Mouse (Mus musculus) E14TG2a.4 (cell line): ENCODE measurements at regions not wholly inside any gene's neighbourhood (a gene's known extent, or its start where the extent isn't known, plus 50 kb on each side); places are given as distances from the start of the nearest gene placed in this dataset.
A peak's percentile ranks its signal among the peaks of the same experiment; 100 is the strongest.

ENCODE experiments used
- H3K27me3 ChIP-seq: 2 replicates; pipeline ENCODE4 v1.6.1; 2014; ENCODE audit warnings: low read length, control low read depth; ENCODE audit not compliant: insufficient read depth
- H3K36me3 ChIP-seq: 2 replicates; pipeline ENCODE4 v1.6.1; 2014; ENCODE audit warnings: low read length, control low read depth; ENCODE audit not compliant: insufficient read depth
- H3K4me1 ChIP-seq: replicated peaks from 2 replicates; pipeline ENCODE4 v1.6.1; 2014; ENCODE audit warnings: low read depth, low read length, control low read depth
- H3K4me3 ChIP-seq: replicated peaks from 2 replicates; pipeline ENCODE4 v1.5.1; 2014; ENCODE audit warnings: mild to moderate bottlenecking, low read length
- H3K9me3 ChIP-seq: 2 replicates; pipeline ENCODE4 v1.6.1; 2014; ENCODE audit warnings: low read length, control low read depth
- CTCF ChIP-seq: conservative IDR thresholded peaks from 2 replicates; pipeline ENCODE4 v1.5.1; 2014; ENCODE audit warnings: low read length
- NANOG ChIP-seq: IDR thresholded peaks from 2 replicates; pipeline ENCODE4 v1.6.1; 2014; ENCODE audit warnings: borderline replicate concordance, low read length, mixed read lengths
- POU5F1 ChIP-seq: IDR thresholded peaks from 2 replicates; pipeline ENCODE4 v1.6.1; 2014; ENCODE audit warnings: low read length, borderline replicate concordance

GRCm38 (mm10) chr4:4556126-4556525 is 237.0 kb downstream of the Impad1 start:
- Histone ChIP-seq H3K27me3 (no peaks in the 10 kb centered on the region), H3K9me3 (peaks cover 22% of the 10 kb centered on the region), H3K36me3 (peaks cover 3% of the 10 kb centered on the region; the same call in 1 of the 2 replicates), H3K4me3 (peak overlapping the region; percentile 68), H3K4me1 (peaks cover 10% of the 10 kb centered on the region)
- TF ChIP-seq POU5F1 (no peak), CTCF (no peak)

GRCm38 (mm10) chr4:4550301-4550700 is 242.9 kb downstream of the Impad1 start:
- Histone ChIP-seq H3K27me3 (no peaks in the 10 kb centered on the region), H3K9me3 (peaks cover 50% of the 10 kb centered on the region), H3K36me3 (peaks cover 3% of the 10 kb centered on the region; the same call in 1 of the 2 replicates), H3K4me1 (peaks cover 9% of the 10 kb centered on the region), H3K4me3 (no peak overlapping the region)
- peak; percentile 2; the same call in 1 of the 2 replicates for TF ChIP-seq NANOG
- TF ChIP-seq POU5F1: no peak

GRCm38 (mm10) chr4:4549893-4550292 is 243.3 kb downstream of the Impad1 start:
- Histone ChIP-seq H3K27me3 (no peaks in the 10 kb centered on the region), H3K9me3 (peaks cover 50% of the 10 kb centered on the region), H3K36me3 (peaks cover 3% of the 10 kb centered on the region; the same call in 1 of the 2 replicates), H3K4me1 (peaks cover 9% of the 10 kb centered on the region), H3K4me3 (no peak overlapping the region)
- TF ChIP-seq NANOG: peak; percentile 29; the same call in 1 of the 2 replicates
- TF ChIP-seq POU5F1: no peak
- TF ChIP-seq CTCF: no peak

GRCm38 (mm10) chr4:4537172-4537753 is 255.9 kb downstream of the Impad1 start:
- Histone ChIP-seq H3K27me3 (no peaks in the 10 kb centered on the region), H3K4me1 (no peaks in the 10 kb centered on the region), H3K9me3 (no peaks in the 10 kb centered on the region), H3K4me3 (no peak overlapping the region), H3K36me3 (no peaks in the 10 kb centered on the region)
- no peak for TF ChIP-seq CTCF
- no peak for TF ChIP-seq POU5F1
- TF ChIP-seq NANOG: no peak

GRCm38 (mm10) chr4:4532196-4532595 is 261.0 kb downstream of the Impad1 start:
- H3K36me3 ChIP-seq: no peaks in the 10 kb centered on the region
- no peaks in the 10 kb centered on the region for H3K4me1 ChIP-seq
- no peaks in the 10 kb centered on the region for H3K27me3 ChIP-seq
- H3K4me3 ChIP-seq: no peak overlapping the region
- no peak for TF ChIP-seq CTCF
- TF ChIP-seq NANOG: no peak
- no peak for TF ChIP-seq POU5F1
- H3K9me3 ChIP-seq: no peaks in the 10 kb centered on the region

GRCm38 (mm10) chr4:4528311-4528710 is 264.8 kb downstream of the Impad1 start:
- H3K36me3 ChIP-seq: no peaks in the 10 kb centered on the region
- no peaks in the 10 kb centered on the region for H3K9me3 ChIP-seq
- no peaks in the 10 kb centered on the region for H3K4me1 ChIP-seq
- H3K27me3 ChIP-seq: no peaks in the 10 kb centered on the region
- H3K4me3 ChIP-seq: no peak overlapping the region
- TF ChIP-seq POU5F1 (no peak), NANOG (no peak), CTCF (no peak)

- no peaks in the 10 kb centered on the region for H3K36me3 ChIP-seq
- H3K4me3 ChIP-seq: no peak overlapping the region
- H3K9me3 ChIP-seq: no peaks in the 10 kb centered on the region
- TF ChIP-seq NANOG (no peak), POU5F1 (no peak), CTCF (no peak)
- H3K4me1 ChIP-seq: no peaks in the 10 kb centered on the region
- no peaks in the 10 kb centered on the region for H3K27me3 ChIP-seq
These were observed 271.4 kb downstream of the Impad1 start for GRCm38 (mm10) chr4:4521757-4522156.

- Histone ChIP-seq H3K36me3 (no peaks in the 10 kb centered on the region), H3K4me1 (no peaks in the 10 kb centered on the region), H3K27me3 (no peaks in the 10 kb centered on the region), H3K4me3 (no peak overlapping the region), H3K9me3 (no peaks in the 10 kb centered on the region)
- TF ChIP-seq NANOG: no peak
- no peak for TF ChIP-seq POU5F1
- no peak for TF ChIP-seq CTCF
These were observed 274.4 kb downstream of the Impad1 start for GRCm38 (mm10) chr4:4518741-4519140.

GRCm38 (mm10) chr4:4513351-4513750 is 279.8 kb downstream of the Impad1 start:
- Histone ChIP-seq H3K4me1 (no peaks in the 10 kb centered on the region), H3K9me3 (no peaks in the 10 kb centered on the region), H3K4me3 (no peak overlapping the region), H3K36me3 (no peaks in the 10 kb centered on the region), H3K27me3 (no peaks in the 10 kb centered on the region)
- no peak for TF ChIP-seq CTCF
- TF ChIP-seq NANOG: no peak
- no peak for TF ChIP-seq POU5F1
